Mouse (Mus musculus) splenic B cell, adult 2 months (primary cell): ENCODE measurements around the gene Chmp1a.
"Not testable (repeated sequence)": the region's sequence is repeated elsewhere in the genome, so short reads cannot be mapped to it uniquely, and the experiment has no call there.

Experiments used
- DNase-seq: peaks from one replicate; pipeline ENCODE4 v3.0.0-alpha.2; 2011; ENCODE audit warnings: low read depth, low spot score
- H3K27me3 ChIP-seq: 2 replicates; pipeline ENCODE4 v1.6.1; 2012; ENCODE audit warnings: mild to moderate bottlenecking, low read length, moderate library complexity, mixed read lengths; ENCODE audit not compliant: control insufficient read depth, poor library complexity, insufficient read depth, severe bottlenecking
- H3K36me3 ChIP-seq: 2 replicates; pipeline ENCODE4 v1.6.1; 2012; ENCODE audit warnings: mild to moderate bottlenecking, low read length, moderate library complexity, mixed read lengths; ENCODE audit not compliant: control insufficient read depth, poor library complexity, insufficient read depth, severe bottlenecking

Gene Chmp1a

GRCm38 (mm10) chr8:123239398-123239797 is 26.8 kb upstream of the Chmp1a start:
- no peak for DNase-seq
- H3K27me3 ChIP-seq = no peaks in the 10 kb centered on the region

GRCm38 (mm10) chr8:123235520-123236497 is 23.2 kb upstream of the Chmp1a start, which contains the start of gene Spata2l:
Gene Spata2l (minus strand): TSS chr8:123236233.
- Histone ChIP-seq H3K27me3 (no peaks in the 10 kb centered on the region), H3K36me3 (no peaks in the 10 kb centered on the region)
- DNase-seq = peak; percentile 93

More at GRCm38 (mm10) chr8:123239398-123239797, 26.8 kb upstream of the Chmp1a start:
- peaks cover 3% of the 10 kb centered on the region; the same call in 1 of the 2 replicates for H3K36me3 ChIP-seq

- Histone ChIP-seq H3K27me3 (no peaks in the 10 kb centered on the region), H3K36me3 (no peaks in the 10 kb centered on the region)
- peak; percentile 54 for DNase-seq
Measured at GRCm38 (mm10) chr8:123234918-123235519, 22.5 kb upstream of the Chmp1a start.

- H3K27me3 ChIP-seq = no peaks in the 10 kb centered on the region
- DNase-seq = no peak
- no peaks in the 10 kb centered on the region for H3K36me3 ChIP-seq
Measured at GRCm38 (mm10) chr8:123233760-123234159, 21.2 kb upstream of the Chmp1a start.

- Histone ChIP-seq H3K27me3 (no peaks in the 10 kb centered on the region), H3K36me3 (no peaks in the 10 kb centered on the region)
- DNase-seq = no peak
Measured at GRCm38 (mm10) chr8:123233300-123233699, 20.7 kb upstream of the Chmp1a start.

- no peak for DNase-seq
- Histone ChIP-seq H3K27me3 (no peaks in the 10 kb centered on the region), H3K36me3 (no peaks in the 10 kb centered on the region; the same call in 1 of the 2 replicates)
Measured at GRCm38 (mm10) chr8:123232553-123232952, 20.0 kb upstream of the Chmp1a start.

GRCm38 (mm10) chr8:123231742-123232141 is 19.2 kb upstream of the Chmp1a start:
- H3K36me3 ChIP-seq = no peaks in the 10 kb centered on the region; the same call in 1 of the 2 replicates
- no peak for DNase-seq
- no peaks in the 10 kb centered on the region for H3K27me3 ChIP-seq

- not testable (repeated sequence) for H3K36me3 ChIP-seq, H3K27me3 ChIP-seq, DNase-seq
Measured at GRCm38 (mm10) chr8:123230326-123230725, 17.8 kb upstream of the Chmp1a start.

- DNase-seq = no peak
- Histone ChIP-seq H3K36me3 (no peaks in the 10 kb centered on the region; the same call in 1 of the 2 replicates), H3K27me3 (no peaks in the 10 kb centered on the region)
Measured at GRCm38 (mm10) chr8:123228416-123228815, 15.9 kb upstream of the Chmp1a start.

GRCm38 (mm10) chr8:123224278-123225266 is 12.0 kb upstream of the Chmp1a start, which contains the start of gene Cdk10:
Gene Cdk10 (plus strand): TSS chr8:123224842.
- no peaks in the 10 kb centered on the region for H3K27me3 ChIP-seq
- peak; percentile 92 for DNase-seq
- no peaks in the 10 kb centered on the region; the same call in 1 of the 2 replicates for H3K36me3 ChIP-seq

- Histone ChIP-seq H3K27me3 (no peaks in the 10 kb centered on the region), H3K36me3 (no peaks in the 10 kb centered on the region)
- DNase-seq = no peak
Measured at GRCm38 (mm10) chr8:123220917-123221316, 8.4 kb upstream of the Chmp1a start.

- no peaks in the 10 kb centered on the region for H3K36me3 ChIP-seq
- no peaks in the 10 kb centered on the region for H3K27me3 ChIP-seq
- DNase-seq = no peak
Measured at GRCm38 (mm10) chr8:123215430-123215829, 2.9 kb upstream of the Chmp1a start.

- DNase-seq = no peak
Measured at GRCm38 (mm10) chr8:123213118-123213772, 682 bp upstream of the Chmp1a start.

More at GRCm38 (mm10) chr8:123213118-123213772, 682 bp upstream of the Chmp1a start:
- Histone ChIP-seq H3K36me3 (no peaks in the 10 kb centered on the region; the same call in 1 of the 2 replicates), H3K27me3 (no peaks in the 10 kb centered on the region)
